Mouse (Mus musculus) neural tube, embryonic 15.5 days (tissue): ENCODE results near the gene Mboat2. TPM values are rescaled to one million over a fixed set of nuclear protein-coding genes. Genes with fewer than 3 reads are reported as not detected.

Experiments used
- ATAC-seq: fragments of 200-750 bp; cut with Nextera tagmentation; 2 replicates; pipeline ENCODE4 v1.8.0; 2017; ENCODE audit warnings: mild to moderate bottlenecking, moderate TSS enrichment, moderate library complexity; ENCODE audit not compliant: low FRiP score
- H3K27ac ChIP-seq: fragments of 300-500 bp; sonication (generic); replicated peaks from 2 replicates; pipeline ENCODE4 v1.5.1; 2015; ENCODE audit warnings: mild to moderate bottlenecking, inconsistent platforms
- H3K27me3 ChIP-seq: fragments of 300-500 bp; sonication (generic); replicated peaks from 2 replicates; pipeline ENCODE4 v1.6.1; 2015; ENCODE audit warnings: inconsistent platforms
- H3K36me3 ChIP-seq: fragments of 300-500 bp; sonication (generic); 2 replicates; pipeline ENCODE4 v1.6.1; 2015; ENCODE audit warnings: inconsistent platforms
- H3K4me1 ChIP-seq: fragments of 300-500 bp; sonication (generic); 2 replicates; pipeline ENCODE4 v1.6.1; 2015; ENCODE audit warnings: inconsistent platforms
- H3K4me2 ChIP-seq: fragments of 300-500 bp; sonication (generic); 2 replicates; pipeline ENCODE4 v1.6.1; 2015; ENCODE audit warnings: inconsistent platforms, mild to moderate bottlenecking, moderate library complexity
- H3K4me3 ChIP-seq: fragments of 300-500 bp; sonication (generic); replicated peaks from 2 replicates; pipeline ENCODE4 v1.5.1; 2015; ENCODE audit warnings: mild to moderate bottlenecking, inconsistent platforms
- H3K9ac ChIP-seq: fragments of 300-500 bp; sonication (generic); replicated peaks from 2 replicates; pipeline ENCODE4 v1.6.1; 2015; ENCODE audit warnings: mild to moderate bottlenecking, inconsistent platforms
- H3K9me3 ChIP-seq: fragments of 300-500 bp; sonication (generic); replicated peaks from 2 replicates; pipeline ENCODE4 v1.6.1; 2016; ENCODE audit warnings: inconsistent platforms
- WGBS: fragments of 180-500 bp; shearing (Covaris S2); methylation state at CpG from one replicate; pipeline ENCODE4 v1.1.7; 2015; ENCODE audit warnings: mixed read lengths; 5-methylcytosine and 5-hydroxymethylcytosine counted together
- polyA plus RNA-seq: library from polyadenylated mRNA; unstranded; fragments of >200 nt; fragmentation: Nextera tagmentation; extraction: Ambion mirVana; gene quantifications from 2 replicates; pipeline ENCODE4 v1.2.1, GENCODE M21; 2015

Gene Mboat2
- polyA plus RNA-seq, 1 experiment from 2014 or later: 61.9 TPM

- 15% methylated on average over 2 of the region's 2 CpGs for WGBS
- no peak for ATAC-seq
- H3K27ac ChIP-seq: peak overlapping the region; percentile 96
- peak overlapping the region; percentile 82 for H3K4me3 ChIP-seq
- no peaks in the 10 kb centered on the region for H3K9me3 ChIP-seq
- peak overlapping the region; percentile 68 for H3K4me2 ChIP-seq
- no peaks in the 10 kb centered on the region for H3K27me3 ChIP-seq
- H3K4me1 ChIP-seq: peaks cover 41% of the 10 kb centered on the region
- H3K9ac ChIP-seq: peak overlapping the region; percentile 87
- H3K36me3 ChIP-seq: no peaks in the 10 kb centered on the region
These were observed 1.8 kb downstream of the Mboat2 start for GRCm38 (mm10) chr12:24832438-24832837.

GRCm38 (mm10) chr12:24837947-24838346, 7.3 kb downstream of the Mboat2 start:
- 59% methylated on average over 2 of the region's 2 CpGs for WGBS
- Histone ChIP-seq H3K4me3 (no peak overlapping the region), H3K4me1 (peaks cover 52% of the 10 kb centered on the region), H3K36me3 (no peaks in the 10 kb centered on the region), H3K9ac (no peak overlapping the region), H3K4me2 (no peak overlapping the region), H3K9me3 (no peaks in the 10 kb centered on the region), H3K27ac (no peak overlapping the region), H3K27me3 (no peaks in the 10 kb centered on the region)
- no peak for ATAC-seq

- Histone ChIP-seq H3K4me2 (no peak overlapping the region), H3K36me3 (no peaks in the 10 kb centered on the region), H3K9ac (no peak overlapping the region), H3K4me1 (peaks cover 59% of the 10 kb centered on the region), H3K27me3 (no peaks in the 10 kb centered on the region), H3K4me3 (no peak overlapping the region), H3K9me3 (no peaks in the 10 kb centered on the region), H3K27ac (no peak overlapping the region)
- 58% methylated on average over 9 of the region's 9 CpGs for WGBS
- ATAC-seq: no peak
These were observed 10.6 kb downstream of the Mboat2 start for GRCm38 (mm10) chr12:24841115-24841879.

- 64% methylated on average over 11 of the region's 11 CpGs for WGBS
These were observed 11.7 kb downstream of the Mboat2 start for GRCm38 (mm10) chr12:24842299-24842910.

GRCm38 (mm10) chr12:24843395-24844072, 12.9 kb downstream of the Mboat2 start:
- no peak overlapping the region for H3K4me2 ChIP-seq
- 56% methylated on average over 7 of the region's 7 CpGs for WGBS
- no peak overlapping the region for H3K9ac ChIP-seq
- peaks cover 45% of the 10 kb centered on the region for H3K4me1 ChIP-seq
- no peaks in the 10 kb centered on the region for H3K27me3 ChIP-seq
- H3K4me3 ChIP-seq: no peak overlapping the region
- no peak overlapping the region for H3K27ac ChIP-seq
- H3K9me3 ChIP-seq: no peaks in the 10 kb centered on the region
- ATAC-seq: peak; percentile 20; the same call in 1 of the 2 replicates
- H3K36me3 ChIP-seq: no peaks in the 10 kb centered on the region

More at GRCm38 (mm10) chr12:24842299-24842910, 11.7 kb downstream of the Mboat2 start:
- Histone ChIP-seq H3K4me3 (no peak overlapping the region), H3K36me3 (no peaks in the 10 kb centered on the region), H3K4me2 (no peak overlapping the region), H3K27me3 (no peaks in the 10 kb centered on the region), H3K4me1 (peaks cover 56% of the 10 kb centered on the region), H3K27ac (no peak overlapping the region), H3K9me3 (no peaks in the 10 kb centered on the region), H3K9ac (no peak overlapping the region)
- no peak for ATAC-seq

DNA sequence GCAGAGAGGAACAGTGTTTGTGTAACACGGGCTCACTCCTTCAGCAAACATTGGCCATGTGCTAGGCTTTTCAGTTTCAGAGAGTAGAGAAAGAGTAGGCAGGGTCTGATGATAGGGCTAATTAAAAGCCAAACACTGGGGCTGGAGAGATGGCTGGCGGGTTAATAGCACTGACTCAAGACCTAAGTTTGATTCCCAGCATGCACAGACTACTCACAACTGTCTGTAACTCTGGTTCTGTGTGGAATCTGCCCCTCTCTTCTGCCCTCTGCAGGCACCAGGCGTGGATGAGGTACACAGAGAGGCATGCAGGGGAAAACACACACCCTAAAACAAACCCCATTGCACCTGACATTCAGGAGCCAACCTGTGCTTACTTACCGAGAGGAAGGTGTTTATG, 14.7 kb downstream of the Mboat2 start:
- Histone ChIP-seq H3K4me1 (peaks cover 52% of the 10 kb centered on the region), H3K36me3 (no peaks in the 10 kb centered on the region), H3K27me3 (no peaks in the 10 kb centered on the region), H3K27ac (no peak overlapping the region), H3K4me2 (no peak overlapping the region), H3K9me3 (no peaks in the 10 kb centered on the region), H3K9ac (no peak overlapping the region), H3K4me3 (no peak overlapping the region)
- ATAC-seq: no peak; the same call in 1 of the 2 replicates
- 78% methylated on average over 4 of the region's 4 CpGs for WGBS

GRCm38 (mm10) chr12:24848107-24848506, 17.4 kb downstream of the Mboat2 start:
- Histone ChIP-seq H3K9ac (no peak overlapping the region), H3K4me1 (peaks cover 31% of the 10 kb centered on the region), H3K27ac (no peak overlapping the region), H3K36me3 (no peaks in the 10 kb centered on the region), H3K27me3 (no peaks in the 10 kb centered on the region), H3K4me3 (no peak overlapping the region), H3K4me2 (no peak overlapping the region), H3K9me3 (no peaks in the 10 kb centered on the region)
- no peak for ATAC-seq
- 85% methylated on average over 5 of the region's 5 CpGs for WGBS

DNA sequence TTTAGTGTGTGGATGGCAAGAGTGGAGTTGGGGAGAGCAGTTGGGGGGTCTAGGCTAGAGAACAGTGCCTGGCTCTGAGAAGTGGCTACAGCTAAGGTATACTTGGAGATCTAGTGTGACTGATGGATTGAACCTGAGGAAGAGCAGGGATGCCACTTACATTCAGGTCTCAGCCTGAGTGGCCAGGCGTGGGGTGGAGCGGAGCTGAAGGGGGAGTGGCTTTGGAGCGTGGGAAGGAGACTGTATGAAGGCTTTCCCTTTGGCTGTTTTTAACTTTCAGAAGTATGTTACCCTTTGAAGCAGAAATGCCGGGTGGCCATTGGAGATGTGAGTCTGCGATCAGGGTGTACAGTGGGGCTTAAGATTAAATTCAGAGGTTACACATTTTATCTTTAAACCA, 26.7 kb downstream of the Mboat2 start:
- H3K4me3 ChIP-seq: no peak overlapping the region
- ATAC-seq: no peak
- no peaks in the 10 kb centered on the region for H3K27me3 ChIP-seq
- H3K4me1 ChIP-seq: no peaks in the 10 kb centered on the region; the same call in 1 of the 2 replicates
- H3K27ac ChIP-seq: no peak overlapping the region
- H3K4me2 ChIP-seq: no peak overlapping the region
- no peaks in the 10 kb centered on the region for H3K9me3 ChIP-seq
- 92% methylated on average over 5 of the region's 5 CpGs for WGBS
- no peaks in the 10 kb centered on the region for H3K36me3 ChIP-seq
- no peak overlapping the region for H3K9ac ChIP-seq

GRCm38 (mm10) chr12:24859357-24859756, 28.7 kb downstream of the Mboat2 start:
- no peaks in the 10 kb centered on the region for H3K36me3 ChIP-seq
- peaks cover 3% of the 10 kb centered on the region for H3K4me1 ChIP-seq
- no peak overlapping the region for H3K27ac ChIP-seq
- no peak for ATAC-seq
- no peak overlapping the region for H3K9ac ChIP-seq
- no peak overlapping the region for H3K4me3 ChIP-seq
- WGBS: 61% methylated on average over 7 of the region's 7 CpGs
- no peak overlapping the region for H3K4me2 ChIP-seq
- no peaks in the 10 kb centered on the region for H3K27me3 ChIP-seq
- H3K9me3 ChIP-seq: no peaks in the 10 kb centered on the region

DNA sequence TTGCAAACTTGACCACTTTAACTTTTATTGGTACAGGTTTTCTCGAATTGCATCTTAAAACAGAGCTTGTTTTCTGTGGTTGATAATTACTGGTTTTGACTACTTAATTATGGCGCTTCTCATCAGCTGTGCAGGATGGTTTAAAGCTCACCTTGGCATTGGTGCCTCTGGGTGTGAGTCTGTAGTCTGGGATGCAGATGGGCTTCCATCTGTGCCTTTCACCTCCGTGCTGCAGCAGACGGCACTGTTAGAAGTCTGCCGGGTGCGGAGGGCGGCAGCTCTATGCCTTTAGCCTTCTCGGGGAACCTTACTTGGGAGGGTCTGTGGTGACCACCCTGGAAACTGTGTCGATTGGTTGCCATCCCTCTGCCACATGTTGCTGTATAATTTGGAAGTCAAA, 29.8 kb downstream of the Mboat2 start:
- ATAC-seq: no peak
- H3K4me3 ChIP-seq: no peak overlapping the region
- no peaks in the 10 kb centered on the region for H3K27me3 ChIP-seq
- H3K27ac ChIP-seq: no peak overlapping the region
- peaks cover 13% of the 10 kb centered on the region for H3K4me1 ChIP-seq
- H3K36me3 ChIP-seq: no peaks in the 10 kb centered on the region
- WGBS: 78% methylated on average over 9 of the region's 9 CpGs
- no peaks in the 10 kb centered on the region for H3K9me3 ChIP-seq
- no peak overlapping the region for H3K9ac ChIP-seq
- H3K4me2 ChIP-seq: no peak overlapping the region

GRCm38 (mm10) chr12:24863762-24864161, 33.1 kb downstream of the Mboat2 start:
- Histone ChIP-seq H3K4me2 (no peak overlapping the region), H3K4me3 (no peak overlapping the region), H3K4me1 (peaks cover 21% of the 10 kb centered on the region), H3K27me3 (no peaks in the 10 kb centered on the region), H3K36me3 (no peaks in the 10 kb centered on the region), H3K27ac (no peak overlapping the region), H3K9ac (no peak overlapping the region), H3K9me3 (no peaks in the 10 kb centered on the region)
- WGBS: 56% methylated on average over 1 of the region's 1 CpGs
- no peak for ATAC-seq

DNA sequence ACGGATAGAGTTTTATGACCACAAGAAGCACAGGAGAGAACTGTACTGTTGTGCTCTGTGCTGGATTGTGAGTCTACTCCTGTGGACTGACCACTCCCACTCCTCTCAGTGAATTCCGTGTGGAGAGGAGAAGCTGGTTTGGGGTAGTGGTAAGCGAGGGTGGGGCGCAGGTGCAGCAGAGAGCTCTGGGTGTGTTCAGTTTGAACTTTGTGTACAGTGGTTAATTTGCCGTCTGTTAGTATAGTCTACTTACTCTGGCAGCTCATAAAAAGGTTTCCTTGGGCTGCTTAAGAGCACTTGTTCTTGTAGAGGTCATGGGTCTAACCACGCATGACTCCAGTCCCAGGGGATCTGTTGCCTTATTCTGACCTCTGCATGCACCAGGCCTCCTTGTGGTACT, 36.0 kb downstream of the Mboat2 start:
- 77% methylated on average over 6 of the region's 6 CpGs for WGBS
- H3K27ac ChIP-seq: no peak overlapping the region
- H3K9me3 ChIP-seq: no peaks in the 10 kb centered on the region
- H3K4me2 ChIP-seq: no peak overlapping the region
- no peaks in the 10 kb centered on the region for H3K36me3 ChIP-seq
- no peak overlapping the region for H3K9ac ChIP-seq
- ATAC-seq: no peak
- peaks cover 39% of the 10 kb centered on the region for H3K4me1 ChIP-seq
- no peak overlapping the region for H3K4me3 ChIP-seq
- H3K27me3 ChIP-seq: no peaks in the 10 kb centered on the region
